Mouse (Mus musculus) CH12.LX (cell line): ENCODE measurements around the gene Map9. TPM values are rescaled to one million over a fixed set of nuclear protein-coding genes. Genes with fewer than 3 reads are reported as not detected.
"Not testable (repeated sequence)": the region's sequence is repeated elsewhere in the genome, so short reads cannot be mapped to it uniquely, and the experiment has no call there.

Source experiments
- DNase-seq: peaks from one replicate; pipeline ENCODE4 v3.0.0-alpha.2; 2013; ENCODE audit errors: extremely low read depth
- H3K27ac ChIP-seq: 2 replicates; pipeline ENCODE4 v1.5.1; 2012; ENCODE audit warnings: low read depth, mild to moderate bottlenecking, control low read depth, moderate library complexity; ENCODE audit not compliant: insufficient read depth
- H3K27me3 ChIP-seq: replicated peaks from 2 replicates; pipeline ENCODE3; 2012; ENCODE audit warnings: inconsistent platforms
- H3K36me3 ChIP-seq, 2 experiments: replicated peaks in 1 of 2; 2 replicates each; pipeline versions ENCODE3 to v1.6.1; 2012; ENCODE audit warnings: inconsistent platforms in 1 of 2, low read length in 1 of 2, mild to moderate bottlenecking in 1 of 2, mixed read lengths in 1 of 2, moderate library complexity in 1 of 2; ENCODE audit not compliant: control insufficient read depth in 1 of 2, insufficient read depth in 1 of 2
- H3K4me1 ChIP-seq, 2 experiments: 2 replicates each; pipeline ENCODE4 v1.6.1; 2012; ENCODE audit warnings: inconsistent platforms in 1 of 2, moderate library complexity in 1 of 2; ENCODE audit not compliant: insufficient read depth in 2 of 2, control insufficient read depth in 1 of 2
- H3K4me2 ChIP-seq: 2 replicates; pipeline ENCODE4 v1.6.1; 2012; ENCODE audit warnings: low read depth, mild to moderate bottlenecking, control low read depth; ENCODE audit not compliant: poor library complexity, insufficient read depth, severe bottlenecking
- H3K4me3 ChIP-seq, 3 experiments: fragments of 150-350 bp in 1 of 3; sonication (generic) in 1 of 3; replicated peaks in 1 of 3; 2 replicates each; pipeline versions ENCODE3 to v1.5.1; 2011 to 2012; ENCODE audit warnings: low read depth in 2 of 3, low read length in 2 of 3, mild to moderate bottlenecking in 2 of 3, moderate library complexity in 2 of 3, control low read depth in 1 of 3, improper control_type of control experiment in 1 of 3, inconsistent platforms in 1 of 3, mixed read lengths in 1 of 3; ENCODE audit not compliant: poor library complexity in 1 of 3
- H3K79me2 ChIP-seq: replicated peaks from 2 replicates; pipeline ENCODE4 v1.6.1; 2012; ENCODE audit warnings: mild to moderate bottlenecking, moderate library complexity; ENCODE audit not compliant: control insufficient read depth, poor library complexity, insufficient read depth, severe bottlenecking; ENCODE audit errors: extremely low read depth
- H3K9ac ChIP-seq: 2 replicates; pipeline ENCODE4 v1.6.1; 2012; ENCODE audit warnings: low read depth, mild to moderate bottlenecking, control low read depth, moderate library complexity; ENCODE audit not compliant: insufficient read depth
- H3K9me3 ChIP-seq: replicated peaks from 2 replicates; pipeline ENCODE3; 2012; ENCODE audit warnings: low read length, inconsistent platforms, mixed read lengths
- CHD1 ChIP-seq: IDR thresholded peaks from 2 replicates; pipeline ENCODE4 v1.6.1; 2012; ENCODE audit warnings: low read depth, low read length, improper control_type of control experiment, inconsistent platforms
- IRF4 ChIP-seq: IDR thresholded peaks from 2 replicates; pipeline ENCODE4 v1.6.1; 2014; ENCODE audit warnings: low read depth, mild to moderate bottlenecking, inconsistent platforms, low read length, improper control_type of control experiment
- KAT2A ChIP-seq: IDR thresholded peaks from 2 replicates; pipeline ENCODE4 v1.6.1; 2012; ENCODE audit warnings: low read length, improper control_type of control experiment, inconsistent platforms; ENCODE audit not compliant: insufficient replicate concordance
- MEF2A ChIP-seq: IDR thresholded peaks from 2 replicates; pipeline ENCODE4 v1.6.1; 2014; ENCODE audit warnings: low read depth, mild to moderate bottlenecking, inconsistent platforms, low read length, improper control_type of control experiment, borderline replicate concordance
- NRF1 ChIP-seq: IDR thresholded peaks from 2 replicates; pipeline ENCODE4 v1.6.1; 2014; ENCODE audit warnings: low read depth, mild to moderate bottlenecking, inconsistent platforms, low read length, improper control_type of control experiment, moderate library complexity
- POLR2AphosphoS2 ChIP-seq: IDR thresholded peaks from 2 replicates; pipeline ENCODE4 v1.6.1; 2011; ENCODE audit warnings: low read depth, low read length, improper control_type of control experiment
- RCOR1 ChIP-seq: conservative IDR thresholded peaks from 2 replicates; pipeline ENCODE4 v1.6.1; 2012; ENCODE audit warnings: low read depth, mild to moderate bottlenecking, inconsistent platforms, low read length, improper control_type of control experiment
- UBTF ChIP-seq: IDR thresholded peaks from 2 replicates; pipeline ENCODE4 v1.6.1; 2012; ENCODE audit warnings: low read depth, mild to moderate bottlenecking, inconsistent platforms, low read length, improper control_type of control experiment, moderate library complexity
- ZC3H11A ChIP-seq: IDR thresholded peaks from 2 replicates; pipeline ENCODE4 v1.6.1; 2012; ENCODE audit warnings: low read depth, mild to moderate bottlenecking, inconsistent platforms, low read length, improper control_type of control experiment
- ZKSCAN1 ChIP-seq: IDR thresholded peaks from 2 replicates; pipeline ENCODE4 v1.6.1; 2012; ENCODE audit warnings: low read depth, inconsistent platforms, low read length, improper control_type of control experiment, borderline replicate concordance
- ZMIZ1 ChIP-seq: IDR thresholded peaks from 2 replicates; pipeline ENCODE4 v1.6.1; 2012; ENCODE audit warnings: low read depth, mild to moderate bottlenecking, inconsistent platforms, low read length, improper control_type of control experiment
- dilution Hi-C: fragments of 300-500 bp; cut with MboI; formaldehyde crosslinking; loops from 2 replicates; pipeline ENCODE4 v1.14.3; 2020; ENCODE audit warnings: low sequenced_read_pairs; ENCODE audit not compliant: extremely low pct_unique_long_range_greater_than_20kb, extremely low pct_ligation_motif_present
- in situ Hi-C: fragments of 300-500 bp; cut with MboI; formaldehyde crosslinking; loops from 3 replicates; pipeline ENCODE4 v1.14.3; 2019; ENCODE audit warnings: low sequenced_read_pairs, low pct_ligation_motif_present, low pct_unique_long_range_greater_than_20kb, mixed read lengths
- polyA plus RNA-seq: library from polyadenylated mRNA; unstranded; fragments of >175 nt; gene quantifications from 2 replicates; pipeline ENCODE4 v1.2.1, GENCODE M21; 2012; ENCODE audit warnings: low read depth; ENCODE audit not compliant: insufficient read length
- total RNA-seq, 2 experiments: library from RNA; depleted of rRNA; stranded (reverse); fragments of 300-350 nt in 1 of 2; fragments of >200 nt in 1 of 2; gene quantifications; 2 replicates each; pipeline ENCODE4 v1.2.3; 2012 to 2014

Map9 gene
- total RNA-seq (2012; rRNA removed) (not detected in 2 replicates), total RNA-seq (2014; rRNA removed) (not detected in 2 replicates), polyA plus RNA-seq (not detected in 2 replicates)

DNA sequence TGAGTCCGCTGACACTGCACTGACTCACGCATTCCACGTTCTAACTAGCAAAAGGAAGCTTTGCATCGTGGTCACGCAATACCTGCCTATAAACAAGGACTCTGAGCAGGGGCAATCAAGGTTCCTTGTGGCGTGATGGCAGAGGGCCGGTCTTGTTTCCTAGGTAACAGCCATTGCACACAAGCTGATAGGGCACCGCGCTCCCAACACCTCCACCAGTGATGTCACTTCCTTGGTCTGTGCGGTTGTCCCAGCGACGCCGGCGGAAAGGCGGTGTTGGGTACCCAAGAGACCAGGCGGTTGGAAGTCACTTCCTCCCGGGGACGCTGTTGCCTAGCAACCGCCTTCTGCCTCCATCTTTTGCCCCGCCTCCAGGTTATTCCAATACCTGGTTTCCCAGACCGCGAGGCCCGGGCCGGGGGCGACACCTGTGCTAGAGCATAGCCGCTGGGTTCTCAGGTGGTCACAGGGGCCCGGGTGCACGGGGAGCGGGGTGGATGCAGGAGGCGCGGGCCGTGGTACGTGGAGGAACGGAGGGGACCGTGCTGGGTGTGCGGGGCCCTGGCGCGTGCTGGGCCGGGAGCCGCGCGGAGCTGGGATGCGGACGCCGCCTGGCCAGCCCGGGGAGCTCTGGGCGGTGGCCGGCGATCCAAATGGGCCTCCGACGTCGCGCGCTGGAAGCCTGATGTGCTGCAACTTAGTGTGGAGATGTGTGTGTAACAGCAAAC, at the start of gene Map9:
Gene Map9 (plus strand): TSS at position 248 of the 728 bp plus-strand sequence.
- H3K27ac ChIP-seq, result no peak within 1 kb of the TSS
- H3K4me1 ChIP-seq, result no peaks in the 10 kb centered on the region
- dilution Hi-C loops, result no loop called here
- no peak within 1 kb of the TSS for H3K4me3 ChIP-seq
- no peak for DNase-seq
- TF ChIP-seq IRF4, result no peak
- TF ChIP-seq UBTF, result no peak
- no peak for TF ChIP-seq POLR2AphosphoS2
- no peak for TF ChIP-seq ZC3H11A
- no peak for TF ChIP-seq MEF2A
- TF ChIP-seq CHD1, result no peak
- no peak for TF ChIP-seq KAT2A
- TF ChIP-seq NRF1, result no peak
- H3K4me2 ChIP-seq, result no peak within 1 kb of the TSS
- no peaks in the 10 kb centered on the region for H3K36me3 ChIP-seq
- in situ Hi-C loops, result loop anchor here (25.0 kb wide), 1 partner anchor 504 kb away; no protein-coding TSS in a partner anchor
- H3K9me3 ChIP-seq, result no peaks in the 10 kb centered on the region
- no peaks in the 10 kb centered on the region for H3K27me3 ChIP-seq
- H3K9ac ChIP-seq, result no peak within 1 kb of the TSS
- H3K79me2 ChIP-seq, result no peaks in the 10 kb centered on the region

DNA sequence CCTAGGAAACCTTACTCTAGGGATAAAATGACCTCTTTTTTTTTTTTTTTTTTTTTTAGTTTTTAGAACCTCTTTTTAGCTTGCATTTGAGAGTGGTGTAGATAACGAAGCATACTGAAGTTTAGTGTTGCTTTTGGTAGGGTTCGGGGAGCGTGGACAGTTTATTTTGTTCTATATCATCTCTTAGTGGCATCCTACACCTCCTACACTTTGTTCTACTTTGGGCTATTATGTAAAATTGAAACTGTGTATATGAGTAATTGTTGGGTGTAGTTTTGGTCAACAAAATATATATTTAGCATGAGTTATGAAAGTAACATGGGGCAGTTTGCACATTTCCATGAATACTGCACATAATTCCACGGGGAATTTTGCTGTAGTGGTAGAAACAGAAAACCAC, 42.1 kb upstream of the Map9 start:
- Histone ChIP-seq H3K79me2 (no peaks in the 10 kb centered on the region), H3K36me3 (no peaks in the 10 kb centered on the region), H3K9ac (no peak overlapping the region), H3K27me3 (no peaks in the 10 kb centered on the region), H3K27ac (no peak overlapping the region), H3K4me3 (no peak overlapping the region), H3K9me3 (no peaks in the 10 kb centered on the region), H3K4me1 (no peaks in the 10 kb centered on the region), H3K4me2 (no peak overlapping the region)
- in situ Hi-C loops, result no loop called here
- no peak for TF ChIP-seq ZMIZ1
- no peak for TF ChIP-seq RCOR1
- TF ChIP-seq ZKSCAN1, result no peak
- dilution Hi-C loops, result no loop called here
- no peak for DNase-seq

- H3K4me3 ChIP-seq, H3K79me2 ChIP-seq, H3K4me1 ChIP-seq, H3K27ac ChIP-seq, H3K9ac ChIP-seq, dilution Hi-C loops, H3K9me3 ChIP-seq, H3K27me3 ChIP-seq, H3K4me2 ChIP-seq, DNase-seq, H3K36me3 ChIP-seq: not testable (repeated sequence)
- in situ Hi-C loops, result loop anchor here (25.0 kb wide), 1 partner anchor 289 kb away; no protein-coding TSS in a partner anchor
These were observed 31.1 kb upstream of the Map9 start for GRCm38 (mm10) chr3:82326736-82327135.
